Mouse (Mus musculus): ENCODE data around the gene S100a7a. TPM values are rescaled to one million over a fixed set of nuclear protein-coding genes. Genes with fewer than 3 reads are reported as not detected.

The S100a7a gene
- polyA plus RNA-seq, 1 experiment: not detected

DNA sequence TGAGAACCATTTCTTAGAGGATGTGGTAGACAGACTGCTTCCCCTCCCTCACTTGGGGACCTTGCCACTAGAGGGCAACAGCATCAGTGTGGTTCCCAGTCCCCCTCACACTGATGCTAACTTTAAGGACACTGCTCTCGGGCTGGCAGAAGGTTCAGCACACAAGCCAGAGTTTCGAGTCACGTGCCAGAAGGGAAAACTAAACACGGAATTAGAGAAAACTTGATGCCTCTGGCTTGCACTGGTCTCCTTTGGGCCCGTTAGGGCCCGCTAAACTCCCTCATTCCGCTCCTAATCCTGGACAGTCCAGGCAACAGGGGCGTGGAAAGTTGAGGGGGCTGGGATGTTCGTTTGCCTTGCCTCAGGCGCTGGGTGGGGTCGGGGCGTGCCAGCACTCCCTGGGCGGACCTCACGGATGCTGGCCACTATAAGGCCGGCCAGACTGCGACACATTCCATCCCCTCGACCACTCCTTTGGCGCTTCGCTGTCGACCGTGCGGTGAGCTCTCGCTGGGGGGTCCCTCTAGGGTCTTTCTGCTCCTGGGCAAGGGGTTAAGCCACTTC, 41.0 kb upstream of the S100a7a start, which contains the start of gene S100a6:
Gene S100a6, plus strand, starts transcription at position 155 of the 564 bp plus-strand sequence.
- TF ChIP-seq CTCF (IDR thresholded peaks at IDR 0.05; ENCODE audit: insufficient read depth, low read depth, low read length) (no peak), POLR2A (IDR thresholded peaks at IDR 0.05; ENCODE audit: insufficient read depth, low read depth, low read length) (no peak)
- Histone ChIP-seq H3K4me1 (ENCODE audit: control insufficient read depth, insufficient read depth, low read length) (peaks cover 13% of the 10 kb centered on the region), H3K4me3 (ENCODE audit: insufficient read depth, low read depth, low read length) (0 out of 2 replicates have a peak within 1 kb of the TSS, but pooled peaks have one; percentile 14), H3K27ac (ENCODE audit: insufficient read depth, low read depth, low read length) (no peak within 1 kb of the TSS)
- 7% methylated on average over 23 of the region's 23 CpGs for WGBS

DNA sequence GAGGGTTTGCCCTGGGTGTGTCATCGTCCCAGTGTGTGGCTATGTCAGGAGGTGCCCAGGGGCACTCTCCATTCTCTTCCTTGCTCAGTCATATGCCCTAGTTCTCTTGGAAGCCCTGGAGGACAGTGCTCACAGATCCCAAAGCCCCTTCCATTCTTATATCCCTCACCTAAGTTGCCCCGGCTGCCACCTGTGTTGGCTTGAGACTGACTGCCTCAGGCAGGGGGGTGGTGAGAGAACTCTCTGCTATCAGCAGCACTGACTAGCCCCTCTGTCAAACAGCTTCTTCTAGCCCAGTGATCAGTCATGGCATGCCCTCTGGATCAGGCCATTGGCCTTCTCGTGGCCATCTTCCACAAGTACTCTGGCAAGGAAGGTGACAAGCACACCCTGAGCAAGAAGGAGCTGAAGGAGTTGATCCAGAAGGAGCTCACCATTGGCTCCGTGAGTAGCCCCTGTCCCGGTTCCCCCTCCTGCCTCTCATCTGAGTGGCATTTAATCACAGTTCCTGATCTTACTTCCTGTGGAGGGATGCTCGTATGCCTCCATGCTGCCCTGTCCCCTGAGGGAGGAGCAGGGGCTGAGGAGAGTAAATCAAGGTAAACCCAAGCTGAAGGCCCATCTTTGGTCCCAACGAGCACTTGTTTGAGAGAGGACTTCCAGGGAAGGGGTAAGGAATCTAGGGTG, 40.2 kb upstream of the S100a7a start:
- WGBS: 76% methylated on average over 7 of the region's 7 CpGs
- Histone ChIP-seq H3K4me3 (ENCODE audit: insufficient read depth, low read depth, low read length) (no peak overlapping the region), H3K4me1 (ENCODE audit: control insufficient read depth, insufficient read depth, low read length) (peaks cover 13% of the 10 kb centered on the region), H3K27ac (ENCODE audit: insufficient read depth, low read depth, low read length) (no peak overlapping the region)
- no peak for TF ChIP-seq CTCF (IDR thresholded peaks at IDR 0.05; ENCODE audit: insufficient read depth, low read depth, low read length)
- no peak for TF ChIP-seq POLR2A (IDR thresholded peaks at IDR 0.05; ENCODE audit: insufficient read depth, low read depth, low read length)

DNA sequence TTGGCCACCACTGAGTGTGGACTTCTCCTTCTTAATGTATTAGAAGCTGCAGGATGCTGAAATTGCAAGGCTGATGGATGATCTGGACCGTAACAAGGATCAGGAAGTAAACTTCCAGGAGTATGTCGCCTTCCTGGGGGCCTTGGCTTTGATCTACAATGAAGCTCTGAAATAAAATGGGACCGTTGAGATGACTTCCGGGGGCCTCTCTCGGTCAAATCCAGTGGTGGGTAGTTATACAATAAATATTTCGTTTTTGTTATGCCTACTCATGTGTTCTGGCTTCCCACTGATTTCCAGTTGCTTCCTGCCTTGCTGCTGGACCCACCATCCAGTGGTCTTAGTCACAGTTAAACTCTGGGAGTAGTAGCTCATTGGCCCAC, 39.7 kb upstream of the S100a7a start:
- no peak overlapping the region for H3K27ac ChIP-seq (ENCODE audit: insufficient read depth, low read depth, low read length)
- no peak overlapping the region for H3K4me3 ChIP-seq (ENCODE audit: insufficient read depth, low read depth, low read length)
- 93% methylated on average over 6 of the region's 6 CpGs for WGBS
- peaks cover 13% of the 10 kb centered on the region for H3K4me1 ChIP-seq (ENCODE audit: control insufficient read depth, insufficient read depth, low read length)
- TF ChIP-seq POLR2A (IDR thresholded peaks at IDR 0.05; ENCODE audit: insufficient read depth, low read depth, low read length) (no peak), CTCF (IDR thresholded peaks at IDR 0.05; ENCODE audit: insufficient read depth, low read depth, low read length) (no peak)

DNA sequence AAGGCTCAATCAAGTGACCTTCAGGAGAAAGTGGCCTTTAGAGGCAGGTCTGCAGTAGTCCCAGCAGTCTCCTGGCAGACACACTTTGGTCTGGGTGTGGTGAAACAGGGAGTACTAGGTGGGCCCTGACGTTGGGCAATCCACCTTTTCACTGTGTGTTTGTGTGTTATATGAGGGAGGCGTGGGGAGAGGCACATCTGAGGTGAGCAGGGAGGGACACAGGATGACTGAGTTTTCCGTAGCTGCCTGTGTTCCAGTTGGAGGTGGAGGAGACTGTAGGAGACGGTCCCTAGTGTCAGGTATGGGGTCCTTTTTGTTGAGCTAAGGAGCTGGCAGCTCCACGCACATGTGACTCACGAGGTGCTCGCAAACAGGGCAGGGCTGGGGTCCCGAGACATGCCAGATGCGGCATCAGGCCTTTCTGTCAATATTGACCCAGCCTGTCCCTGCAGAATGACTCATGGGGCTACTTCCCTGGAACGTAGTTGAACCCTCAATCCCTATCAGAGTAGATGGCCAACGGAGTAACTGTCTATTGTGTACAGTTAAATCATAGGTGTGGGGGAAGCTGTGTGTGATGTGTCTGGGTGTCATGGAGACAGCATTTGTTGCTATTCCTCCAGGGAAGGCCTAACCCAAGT, 39.1 kb upstream of the S100a7a start:
- H3K4me3 ChIP-seq (ENCODE audit: insufficient read depth, low read depth, low read length): no peak overlapping the region
- TF ChIP-seq CTCF (IDR thresholded peaks at IDR 0.05; ENCODE audit: insufficient read depth, low read depth, low read length) (no peak), POLR2A (IDR thresholded peaks at IDR 0.05; ENCODE audit: insufficient read depth, low read depth, low read length) (no peak)
- H3K27ac ChIP-seq (ENCODE audit: insufficient read depth, low read depth, low read length): no peak overlapping the region
- H3K4me1 ChIP-seq (ENCODE audit: control insufficient read depth, insufficient read depth, low read length): peaks cover 13% of the 10 kb centered on the region
- 83% methylated on average over 11 of the region's 11 CpGs for WGBS

- Histone ChIP-seq H3K27ac (ENCODE audit: insufficient read depth, low read depth, low read length) (no peak overlapping the region), H3K4me3 (ENCODE audit: insufficient read depth, low read depth, low read length) (no peak overlapping the region), H3K4me1 (ENCODE audit: control insufficient read depth, insufficient read depth, low read length) (peaks cover 13% of the 10 kb centered on the region)
- TF ChIP-seq CTCF (IDR thresholded peaks at IDR 0.05; ENCODE audit: insufficient read depth, low read depth, low read length) (0 out of 2 replicates have a peak, but pooled peaks have one; percentile 20), POLR2A (IDR thresholded peaks at IDR 0.05; ENCODE audit: insufficient read depth, low read depth, low read length) (no peak)
- WGBS: 7% methylated on average over 7 of the region's 7 CpGs
These were observed 38.4 kb upstream of the S100a7a start for GRCm38 (mm10) chr3:90615415-90615814.

DNA sequence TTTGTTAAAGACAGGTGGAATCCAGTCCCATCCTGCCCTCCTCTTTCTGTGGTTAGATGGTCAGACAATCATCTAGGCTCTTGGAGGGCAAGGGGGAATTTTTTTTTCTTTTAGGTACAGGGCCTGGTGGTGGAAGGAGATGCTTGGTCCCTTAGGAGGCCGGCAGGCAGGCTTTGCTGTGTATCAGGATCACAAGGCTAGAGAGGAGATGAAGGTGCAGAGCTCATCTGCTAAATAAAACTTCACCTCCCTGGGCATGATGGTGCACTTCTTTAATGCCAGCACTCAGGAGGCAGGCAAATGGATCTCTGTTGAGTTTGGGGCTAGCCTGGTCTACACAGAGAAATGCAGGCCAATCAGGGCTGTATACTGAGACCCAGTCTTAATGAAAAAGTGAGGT, 37.9 kb upstream of the S100a7a start:
- H3K4me3 ChIP-seq (ENCODE audit: insufficient read depth, low read depth, low read length): no peak overlapping the region
- H3K4me1 ChIP-seq (ENCODE audit: control insufficient read depth, insufficient read depth, low read length): peaks cover 13% of the 10 kb centered on the region
- TF ChIP-seq CTCF (IDR thresholded peaks at IDR 0.05; ENCODE audit: insufficient read depth, low read depth, low read length) (no peak), POLR2A (IDR thresholded peaks at IDR 0.05; ENCODE audit: insufficient read depth, low read depth, low read length) (no peak)
- 69% methylated on average over 1 of the region's 1 CpGs for WGBS
- H3K27ac ChIP-seq (ENCODE audit: insufficient read depth, low read depth, low read length): no peak overlapping the region

DNA sequence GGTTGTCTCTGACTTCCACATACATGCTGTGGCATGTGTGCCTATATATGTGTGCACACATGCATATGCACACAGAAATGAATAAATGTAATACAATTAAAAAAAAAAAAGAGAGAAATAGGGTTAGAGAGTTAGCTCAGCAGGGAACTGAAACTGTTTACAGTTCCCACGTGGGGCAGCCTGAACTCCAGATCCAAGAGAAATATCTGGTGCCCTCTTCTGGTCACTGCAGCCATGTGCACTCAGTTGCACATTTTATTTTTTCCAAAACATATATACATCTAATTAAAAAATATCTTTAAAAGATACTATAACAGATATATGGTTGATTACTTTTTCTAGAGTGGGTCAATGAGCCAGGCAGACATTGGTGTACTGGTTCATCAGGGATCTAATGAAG, 36.2 kb upstream of the S100a7a start:
- TF ChIP-seq POLR2A (IDR thresholded peaks at IDR 0.05; ENCODE audit: insufficient read depth, low read depth, low read length) (no peak), CTCF (IDR thresholded peaks at IDR 0.05; ENCODE audit: insufficient read depth, low read depth, low read length) (no peak)
- peaks cover 13% of the 10 kb centered on the region for H3K4me1 ChIP-seq (ENCODE audit: control insufficient read depth, insufficient read depth, low read length)
- 27% methylated on average over 1 of the region's 1 CpGs for WGBS
- no peak overlapping the region for H3K4me3 ChIP-seq (ENCODE audit: insufficient read depth, low read depth, low read length)
- H3K27ac ChIP-seq (ENCODE audit: insufficient read depth, low read depth, low read length): no peak overlapping the region

GRCm38 (mm10) chr3:90621552-90621951, 32.3 kb upstream of the S100a7a start:
- no peak overlapping the region for H3K27ac ChIP-seq (ENCODE audit: insufficient read depth, low read depth, low read length)
- TF ChIP-seq POLR2A (IDR thresholded peaks at IDR 0.05; ENCODE audit: insufficient read depth, low read depth, low read length): no peak
- no peak for TF ChIP-seq CTCF (IDR thresholded peaks at IDR 0.05; ENCODE audit: insufficient read depth, low read depth, low read length)
- WGBS: 65% methylated on average over 7 of the region's 7 CpGs
- H3K4me1 ChIP-seq (ENCODE audit: control insufficient read depth, insufficient read depth, low read length): peaks cover 10% of the 10 kb centered on the region
- H3K4me3 ChIP-seq (ENCODE audit: insufficient read depth, low read depth, low read length): no peak overlapping the region

GRCm38 (mm10) chr3:90623435-90624071, 30.3 kb upstream of the S100a7a start:
- TF ChIP-seq POLR2A (IDR thresholded peaks at IDR 0.05; ENCODE audit: insufficient read depth, low read depth, low read length) (no peak), CTCF (IDR thresholded peaks at IDR 0.05; ENCODE audit: insufficient read depth, low read depth, low read length) (no peak)
- WGBS: 18% methylated on average over 2 of the region's 2 CpGs
- no peak overlapping the region for H3K27ac ChIP-seq (ENCODE audit: insufficient read depth, low read depth, low read length)

More at GRCm38 (mm10) chr3:90623435-90624071, 30.3 kb upstream of the S100a7a start:
- peaks cover 10% of the 10 kb centered on the region for H3K4me1 ChIP-seq (ENCODE audit: control insufficient read depth, insufficient read depth, low read length)
- H3K4me3 ChIP-seq (ENCODE audit: insufficient read depth, low read depth, low read length): no peak overlapping the region

Measured in olfactory bulb, adult 2 months (tissue).